Mouse (Mus musculus) stomach, postnatal 0 days (tissue): ENCODE measurements around the gene Aspm. TPM values are rescaled to one million over a fixed set of nuclear protein-coding genes. Genes with fewer than 3 reads are reported as not detected.
A peak's percentile ranks its signal among the peaks of the same experiment; 100 is the strongest.

Experiments
- ATAC-seq: fragments of 200-750 bp; cut with Nextera tagmentation; 2 replicates; pipeline ENCODE4 v1.8.0; 2017; ENCODE audit not compliant: low FRiP score, low TSS enrichment
- DNase-seq: peaks from one replicate; pipeline ENCODE4 v3.0.0-alpha.2; 2016; ENCODE audit warnings: low spot score
- H3K27ac ChIP-seq: fragments of 300-500 bp; sonication (generic); replicated peaks from 2 replicates; pipeline ENCODE4 v1.5.1; 2014; ENCODE audit warnings: mild to moderate bottlenecking, control low read depth
- H3K27me3 ChIP-seq: fragments of 300-500 bp; sonication (generic); 2 replicates; pipeline ENCODE4 v1.6.1; 2014; ENCODE audit warnings: low read length; ENCODE audit not compliant: control insufficient read depth, insufficient read depth
- H3K36me3 ChIP-seq: fragments of 300-500 bp; sonication (generic); 2 replicates; pipeline ENCODE4 v1.6.1; 2014; ENCODE audit warnings: low read length, mixed read lengths; ENCODE audit not compliant: control insufficient read depth, insufficient read depth
- H3K4me1 ChIP-seq: fragments of 300-500 bp; sonication (generic); replicated peaks from 2 replicates; pipeline ENCODE4 v1.6.1; 2014; ENCODE audit warnings: antibody characterized with exemption; ENCODE audit not compliant: control insufficient read depth, insufficient read depth
- H3K4me2 ChIP-seq: fragments of 300-500 bp; sonication (generic); replicated peaks from 2 replicates; pipeline ENCODE4 v1.6.1; 2014; ENCODE audit warnings: low read depth, mild to moderate bottlenecking, control low read depth, moderate library complexity
- H3K4me3 ChIP-seq: fragments of 300-500 bp; sonication (generic); 2 replicates; pipeline ENCODE4 v1.5.1; 2014; ENCODE audit warnings: low read depth, low read length, control low read depth
- H3K9ac ChIP-seq: fragments of 300-500 bp; sonication (generic); 2 replicates; pipeline ENCODE4 v1.6.1; 2014; ENCODE audit warnings: mild to moderate bottlenecking, low read length, control low read depth, mixed read lengths
- H3K9me3 ChIP-seq: fragments of 300-500 bp; sonication (generic); 2 replicates; pipeline ENCODE4 v1.6.1; 2016; ENCODE audit warnings: low read length; ENCODE audit not compliant: control insufficient read depth
- CTCF ChIP-seq: IDR thresholded peaks from 2 replicates; pipeline ENCODE4 v1.5.1; 2016; ENCODE audit warnings: antibody characterized with exemption, low read depth, mild to moderate bottlenecking, moderate library complexity
- EP300 ChIP-seq: optimal IDR thresholded peaks from 2 replicates; pipeline ENCODE3; 2016; ENCODE audit warnings: antibody characterized with exemption
- whole genome bisulfite sequencing: fragments of 180-500 bp; shearing (Covaris S2); extraction: QIAGEN DNeasy Blood & Tissue Kit; methylation state at CpG from one replicate; pipeline ENCODE4 v1.1.7; 2014; 5-methylcytosine and 5-hydroxymethylcytosine counted together
- polyA plus RNA-seq: library from polyadenylated mRNA; unstranded; fragments of >200 nt; fragmentation: Nextera tagmentation; extraction: Ambion mirVana; gene quantifications from 2 replicates; pipeline ENCODE4 v1.2.1, GENCODE M21; 2015

Aspm gene
- polyA plus RNA-seq, 1 experiment from 2014 or later: 3.3 TPM

- H3K4me1 ChIP-seq: peaks cover 4% of the 10 kb centered on the region; the same call in 1 of the 2 replicates
- peak overlapping the region; percentile 79 for H3K4me3 ChIP-seq
- WGBS: 2% methylated on average over 17 of the region's 17 CpGs
- peak overlapping the region; percentile 98 for H3K4me2 ChIP-seq
- H3K9me3 ChIP-seq: no peaks in the 10 kb centered on the region
- H3K27me3 ChIP-seq: no peaks in the 10 kb centered on the region
- DNase-seq: no peak
- H3K36me3 ChIP-seq: no peaks in the 10 kb centered on the region; the same call in 1 of the 2 replicates
- H3K27ac ChIP-seq: no peak overlapping the region
- no peak for ATAC-seq
- H3K9ac ChIP-seq: peak overlapping the region; percentile 67
- no peak for TF ChIP-seq EP300
- no peak for TF ChIP-seq CTCF
Observed at GRCm38 (mm10) chr1:139455226-139455869, 776 bp downstream of the Aspm start.

DNA sequence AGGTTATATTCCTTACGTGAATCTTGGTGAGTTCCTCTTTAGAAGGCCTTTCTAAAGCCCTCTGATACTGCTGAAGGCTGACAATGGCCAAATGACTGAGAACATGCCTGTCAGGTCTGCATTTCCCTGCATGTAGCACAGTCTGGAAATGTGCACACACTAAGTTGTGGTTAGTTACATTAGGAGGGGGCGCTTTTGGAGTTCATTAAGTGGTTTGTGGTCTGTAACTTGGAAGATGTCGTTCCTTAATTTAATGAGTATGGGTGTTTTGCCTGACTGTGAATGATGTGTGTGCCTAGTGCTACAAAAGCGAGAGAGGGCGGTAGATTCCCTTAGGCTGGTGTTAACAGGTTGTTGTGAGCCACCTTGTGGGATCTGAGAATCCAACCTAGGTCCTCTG, 6.2 kb downstream of the Aspm start:
- no peaks in the 10 kb centered on the region for H3K4me1 ChIP-seq
- H3K4me2 ChIP-seq: no peak overlapping the region
- no peak overlapping the region for H3K27ac ChIP-seq
- DNase-seq: no peak
- ATAC-seq: no peak
- WGBS: 87% methylated on average over 5 of the region's 5 CpGs
- H3K9me3 ChIP-seq: no peaks in the 10 kb centered on the region
- no peak overlapping the region for H3K9ac ChIP-seq
- no peaks in the 10 kb centered on the region for H3K27me3 ChIP-seq
- no peak for TF ChIP-seq EP300
- TF ChIP-seq CTCF: no peak
- peaks cover 3% of the 10 kb centered on the region; the same call in 1 of the 2 replicates for H3K36me3 ChIP-seq
- no peak overlapping the region for H3K4me3 ChIP-seq

DNA sequence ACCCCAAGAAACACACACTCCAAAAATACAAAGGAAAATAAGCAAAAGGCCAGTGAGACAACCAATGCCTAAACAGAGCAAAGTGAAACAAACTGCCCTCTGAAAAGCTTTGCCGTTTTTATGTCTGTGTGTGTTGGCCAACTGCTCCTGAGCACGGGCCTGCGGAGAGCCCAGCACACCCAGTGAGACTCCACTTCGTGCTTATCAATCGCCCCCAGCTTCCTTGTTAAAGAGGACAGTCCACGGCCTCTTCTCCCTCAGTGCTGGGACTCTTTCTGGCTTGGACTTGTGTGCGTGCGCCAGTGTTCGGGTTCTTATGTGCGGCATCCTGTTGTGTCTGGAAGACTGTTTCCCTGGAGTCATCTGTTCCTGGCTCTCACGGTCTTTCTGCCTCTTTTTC, 11.4 kb downstream of the Aspm start:
- no peak for DNase-seq
- Histone ChIP-seq H3K4me3 (no peak overlapping the region), H3K4me1 (no peaks in the 10 kb centered on the region), H3K27me3 (no peaks in the 10 kb centered on the region), H3K36me3 (peaks cover 10% of the 10 kb centered on the region; the same call in 1 of the 2 replicates), H3K4me2 (no peak overlapping the region), H3K9me3 (no peaks in the 10 kb centered on the region), H3K9ac (no peak overlapping the region), H3K27ac (no peak overlapping the region)
- 88% methylated on average over 11 of the region's 11 CpGs for WGBS
- TF ChIP-seq EP300 (no peak), CTCF (no peak)
- no peak for ATAC-seq

- TF ChIP-seq CTCF: no peak
- TF ChIP-seq EP300: no peak
- Histone ChIP-seq H3K27ac (no peak overlapping the region), H3K4me3 (no peak overlapping the region), H3K9me3 (no peaks in the 10 kb centered on the region), H3K36me3 (peaks cover 15% of the 10 kb centered on the region), H3K4me1 (no peaks in the 10 kb centered on the region), H3K9ac (no peak overlapping the region), H3K27me3 (no peaks in the 10 kb centered on the region), H3K4me2 (no peak overlapping the region)
- DNase-seq (no peak), ATAC-seq (no peak)
- 84% methylated on average over 11 of the region's 11 CpGs for WGBS
Observed at GRCm38 (mm10) chr1:139478898-139479297, 24.3 kb downstream of the Aspm start.

- no peak overlapping the region for H3K9ac ChIP-seq
- H3K4me2 ChIP-seq: no peak overlapping the region
- H3K4me3 ChIP-seq: no peak overlapping the region
- no peak for DNase-seq
- no peaks in the 10 kb centered on the region for H3K4me1 ChIP-seq
- ATAC-seq: no peak
- no peaks in the 10 kb centered on the region for H3K9me3 ChIP-seq
- no peak overlapping the region for H3K27ac ChIP-seq
- H3K36me3 ChIP-seq: peaks cover 10% of the 10 kb centered on the region
- WGBS: 90% methylated on average over 8 of the region's 8 CpGs
- TF ChIP-seq CTCF (0 out of 2 replicates have a peak, but pooled peaks have one; percentile 19), EP300 (no peak)
- no peaks in the 10 kb centered on the region for H3K27me3 ChIP-seq
Observed at GRCm38 (mm10) chr1:139480246-139480645, 25.7 kb downstream of the Aspm start.

GRCm38 (mm10) chr1:139481146-139481545, 26.6 kb downstream of the Aspm start:
- H3K4me1 ChIP-seq: no peaks in the 10 kb centered on the region
- H3K36me3 ChIP-seq: peaks cover 9% of the 10 kb centered on the region; the same call in 1 of the 2 replicates
- no peak overlapping the region for H3K4me3 ChIP-seq
- no peaks in the 10 kb centered on the region for H3K27me3 ChIP-seq
- H3K9ac ChIP-seq: no peak overlapping the region
- no peaks in the 10 kb centered on the region for H3K9me3 ChIP-seq
- DNase-seq: no peak
- no peak overlapping the region for H3K27ac ChIP-seq
- no peak overlapping the region for H3K4me2 ChIP-seq
- no peak for TF ChIP-seq CTCF
- TF ChIP-seq EP300: no peak
- 69% methylated on average over 4 of the region's 4 CpGs for WGBS
- no peak for ATAC-seq
